Mouse (Mus musculus): ENCODE measurements around the gene Cntn5. TPM values are rescaled to one million over a fixed set of nuclear protein-coding genes. Genes with fewer than 3 reads are reported as not detected.

Cntn5 gene
- polyA plus RNA-seq, 2 experiments from 2014 or later = 0.08 TPM; not detected in 1

GRCm38 (mm10) chr9:9886210-9886609 lies 1018.4 kb downstream of the Cntn5 start:
- no peak for ATAC-seq

- ATAC-seq = no peak
These were observed 1021.7 kb downstream of the Cntn5 start for GRCm38 (mm10) chr9:9882779-9883383.

GRCm38 (mm10) chr9:9872112-9873035 lies 1032.2 kb downstream of the Cntn5 start:
- ATAC-seq = no peak

- ATAC-seq = no peak
These were observed 1043.9 kb downstream of the Cntn5 start for GRCm38 (mm10) chr9:9860631-9861030.

GRCm38 (mm10) chr9:9859323-9859722 lies 1045.3 kb downstream of the Cntn5 start:
- ATAC-seq = no peak

- ATAC-seq = no peak
These were observed 1049.8 kb downstream of the Cntn5 start for GRCm38 (mm10) chr9:9854791-9855190.

GRCm38 (mm10) chr9:9830231-9830630 lies 1074.3 kb downstream of the Cntn5 start:
- no peak for ATAC-seq

GRCm38 (mm10) chr9:9819963-9820362 lies 1084.6 kb downstream of the Cntn5 start:
- ATAC-seq = no peak

- ATAC-seq = no peak
These were observed 1087.1 kb downstream of the Cntn5 start for GRCm38 (mm10) chr9:9817477-9817876.

GRCm38 (mm10) chr9:9799546-9799945 lies 1105.0 kb downstream of the Cntn5 start:
- no peak for ATAC-seq

- no peak for ATAC-seq
These were observed 1120.9 kb downstream of the Cntn5 start for GRCm38 (mm10) chr9:9783680-9784079.

- ATAC-seq = no peak
These were observed 1123.3 kb downstream of the Cntn5 start for GRCm38 (mm10) chr9:9781157-9781884.

GRCm38 (mm10) chr9:9779646-9780045 lies 1124.9 kb downstream of the Cntn5 start:
- ATAC-seq = no peak

GRCm38 (mm10) chr9:9770777-9771176 lies 1133.8 kb downstream of the Cntn5 start:
- no peak for ATAC-seq

GRCm38 (mm10) chr9:9769659-9770058 lies 1134.9 kb downstream of the Cntn5 start:
- no peak for ATAC-seq

- ATAC-seq = no peak
These were observed 1186.4 kb downstream of the Cntn5 start for GRCm38 (mm10) chr9:9718145-9718544.

- no peak for ATAC-seq
These were observed 1195.9 kb downstream of the Cntn5 start for GRCm38 (mm10) chr9:9708671-9709070.

GRCm38 (mm10) chr9:9707766-9708165 lies 1196.8 kb downstream of the Cntn5 start:
- ATAC-seq = no peak

GRCm38 (mm10) chr9:9705180-9705579 lies 1199.4 kb downstream of the Cntn5 start:
- ATAC-seq = no peak

GRCm38 (mm10) chr9:9696636-9697035 lies 1207.9 kb downstream of the Cntn5 start:
- ATAC-seq = no peak

GRCm38 (mm10) chr9:9682348-9682884 lies 1222.2 kb downstream of the Cntn5 start:
- no peak for ATAC-seq

GRCm38 (mm10) chr9:9676078-9676477 lies 1228.5 kb downstream of the Cntn5 start:
- no peak for ATAC-seq

GRCm38 (mm10) chr9:9674531-9674930 lies 1230.0 kb downstream of the Cntn5 start:
- ATAC-seq = no peak

Data from activated CD4-positive, CD25-positive, alpha-beta regulatory T cell, adult 4 months (primary cell).